Mouse (Mus musculus): Measurements from ENCODE around the gene Alkbh3.

The Alkbh3 gene

DNA sequence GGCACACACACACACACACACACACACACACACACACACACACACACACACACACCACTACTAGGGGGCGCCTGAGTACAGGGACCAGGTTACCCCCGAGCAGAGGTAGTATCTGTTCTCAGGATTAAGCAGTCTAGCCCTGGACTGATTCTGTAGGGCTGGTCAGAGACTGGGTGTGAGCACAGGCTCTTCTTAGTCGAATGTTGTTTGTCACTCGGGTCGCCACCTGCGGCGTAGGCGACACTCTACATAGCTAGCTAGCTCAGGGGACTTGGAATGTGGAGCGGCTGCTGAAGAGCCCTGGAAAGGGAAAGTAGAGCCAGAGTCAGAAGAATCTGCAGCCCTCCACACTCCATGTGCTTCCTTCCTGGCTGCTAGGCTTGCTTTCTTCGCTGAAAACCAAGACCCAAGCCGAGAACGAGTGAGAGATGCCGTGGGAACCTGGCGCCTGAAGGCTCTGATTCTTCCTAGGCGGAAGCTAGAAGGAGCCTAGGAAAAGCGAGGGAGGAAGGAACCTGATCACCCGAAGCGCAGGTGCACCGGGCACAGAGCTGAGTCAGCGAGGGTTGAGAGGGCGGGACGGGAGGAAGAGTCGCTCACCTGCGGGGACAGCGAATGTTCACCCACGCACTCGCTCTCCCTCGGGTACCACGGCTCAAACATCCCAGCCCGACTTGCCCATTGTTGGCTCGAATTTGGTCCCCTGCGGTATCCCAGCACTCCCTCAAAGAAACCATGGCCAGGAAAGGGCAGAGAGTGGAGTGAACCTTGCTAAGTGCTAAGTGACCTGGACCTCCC lies 55.6 kb downstream of the Alkbh3 start:
- no peak for DNase-seq (ENCODE audit: low read depth)

- DNase-seq (ENCODE audit: low read depth): no peak
Measured at GRCm38 (mm10) chr2:93953726-93954125, 56.9 kb downstream of the Alkbh3 start.

GRCm38 (mm10) chr2:93946976-93947375 lies 63.6 kb downstream of the Alkbh3 start:
- no peak for DNase-seq (ENCODE audit: low read depth)

- DNase-seq (ENCODE audit: low read depth): no peak
Measured at GRCm38 (mm10) chr2:93944855-93945254, 65.8 kb downstream of the Alkbh3 start.

DNA sequence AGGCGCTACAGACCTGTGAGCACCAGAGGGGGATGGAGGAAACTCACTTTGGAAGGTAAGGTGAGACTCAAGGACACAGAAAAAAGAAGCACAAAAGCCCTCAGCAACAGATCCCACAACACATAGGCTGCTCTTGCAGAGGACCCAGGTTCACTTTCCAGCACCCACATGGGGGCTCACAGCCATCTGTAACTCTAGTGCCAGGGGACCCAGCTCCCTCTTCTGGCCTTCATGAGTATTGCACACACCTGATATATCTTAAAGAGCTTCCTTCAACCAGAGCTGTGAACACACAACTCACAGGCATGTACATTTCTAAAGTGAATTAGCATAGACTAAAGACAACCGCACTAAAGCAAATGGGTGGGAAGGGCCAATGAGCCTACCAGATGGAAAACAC lies 66.5 kb downstream of the Alkbh3 start:
- DNase-seq (ENCODE audit: low read depth): no peak

DNA sequence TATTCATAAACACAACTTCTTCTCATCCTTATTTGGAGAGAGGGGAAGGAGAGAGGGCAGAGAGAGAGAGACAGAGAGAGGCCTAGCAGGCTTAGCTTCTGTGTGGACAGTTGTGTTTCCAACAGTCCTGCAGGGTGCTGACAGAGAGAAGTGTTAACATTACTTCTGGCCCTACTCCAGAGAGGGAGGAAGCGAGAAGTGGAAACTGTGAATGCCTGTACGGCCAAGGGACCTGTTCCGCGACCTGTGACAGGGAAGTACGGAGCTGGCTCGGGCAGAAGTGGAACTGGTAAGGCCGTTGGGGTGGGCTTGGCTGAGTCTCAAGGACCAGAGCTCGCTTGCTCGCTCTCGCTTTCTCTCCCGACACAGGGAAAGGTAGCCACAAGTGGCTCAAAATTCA lies 68.9 kb downstream of the Alkbh3 start:
- DNase-seq (ENCODE audit: low read depth): no peak

- DNase-seq (ENCODE audit: low read depth): no peak
Measured at GRCm38 (mm10) chr2:93938534-93938933, 72.1 kb downstream of the Alkbh3 start.

Data from c-Kit-positive CD71-negative TER-119-negative erythroid progenitor cells, embryonic 14.5 days (primary cell).